Mouse (Mus musculus) bone marrow macrophage, adult 2 months (primary cell): ENCODE data around the gene Gtpbp2.

Experiments
- CTCF ChIP-seq: IDR thresholded peaks from 2 replicates; pipeline ENCODE4 v1.5.1; 2012; ENCODE audit warnings: low read depth, mild to moderate bottlenecking, low read length, moderate library complexity
- POLR2A ChIP-seq: IDR thresholded peaks from 2 replicates; pipeline ENCODE4 v1.6.1; 2012; ENCODE audit warnings: mild to moderate bottlenecking, low read depth, low read length, borderline replicate concordance

DNA sequence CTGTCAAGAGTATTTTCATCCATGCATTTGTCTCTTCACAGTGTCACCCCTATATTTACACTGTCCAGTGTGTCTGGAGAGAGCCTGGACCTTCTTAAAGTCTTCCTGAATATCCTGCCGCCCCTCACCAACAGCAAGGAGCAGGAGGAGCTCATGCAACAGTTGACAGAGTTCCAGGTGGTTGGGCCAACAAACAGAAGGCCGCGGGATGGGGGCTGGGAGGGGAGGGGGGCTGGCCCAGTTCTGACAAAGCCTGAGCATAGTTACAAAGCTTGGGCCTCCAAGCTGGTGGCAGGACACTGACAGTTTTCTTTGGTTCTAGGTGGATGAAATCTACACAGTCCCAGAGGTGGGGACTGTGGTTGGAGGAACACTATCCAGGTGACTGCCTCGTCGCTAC is 5.4 kb downstream of the Gtpbp2 start:
- TF ChIP-seq CTCF (no peak), POLR2A (no peak)
